Comparison of ENCODE assay signal across 14 mouse cellular contexts in genomic region chr1:58739529-58739928, GRCm38 (mm10). TPM values are rescaled to one million over a fixed set of nuclear protein-coding genes. Genes with fewer than 3 reads are reported as not detected.
DNase-seq lines count a peak whose midpoint lies in the region; ATAC-seq and TF ChIP-seq lines count a peak whose summit lies in the region.
"Had no signal": no experiment of that assay in that cellular context is flagged by ENCODE, and none has a peak within 500 bp of the region (broad histone marks: within the 10 kb centered on the region; RNA-seq: fewer than 3 reads in every experiment).

No protein-coding gene starts in this region.

- H3K4me1 ChIP-seq in hindbrain, postnatal 0 days (ENCODE audit: insufficient read depth, low read length): no peaks in the 10 kb centered on the region
- no peaks in the 10 kb centered on the region for H3K4me1 ChIP-seq in hindbrain, embryonic 16.5 days (ENCODE audit: control insufficient read depth, insufficient read depth, low read depth, low read length)
- H3K4me1 ChIP-seq in limb, embryonic 10.5 days: no peaks in the 10 kb centered on the region

- no peaks in the 10 kb centered on the region for H3K27me3 ChIP-seq in hindbrain, postnatal 0 days (ENCODE audit: insufficient read depth, low read length)
- no peaks in the 10 kb centered on the region for H3K27me3 ChIP-seq in hindbrain, embryonic 16.5 days (replicated peaks; ENCODE audit: control insufficient read depth, insufficient read depth, low read length)
- no peaks in the 10 kb centered on the region for H3K27me3 ChIP-seq in limb, embryonic 10.5 days (ENCODE audit: low read depth, poor library complexity, severe bottlenecking)

- H3K4me3 ChIP-seq in hindbrain, postnatal 0 days (ENCODE audit: low read length): no peak overlapping the region
- no peak overlapping the region for H3K4me3 ChIP-seq in hindbrain, embryonic 16.5 days (ENCODE audit: low read length)
- no peak overlapping the region for H3K4me3 ChIP-seq in limb, embryonic 10.5 days

- no peak overlapping the region for H3K27ac ChIP-seq in hindbrain, postnatal 0 days
- no peak overlapping the region for H3K27ac ChIP-seq in hindbrain, embryonic 16.5 days (ENCODE audit: low read depth, low read length)
- no peak overlapping the region for H3K27ac ChIP-seq in limb, embryonic 10.5 days

- no peak overlapping the region for H3K4me2 ChIP-seq in hindbrain, postnatal 0 days (ENCODE audit: low read depth, low read length)
- no peak overlapping the region for H3K4me2 ChIP-seq in hindbrain, embryonic 16.5 days (ENCODE audit: low read length)

- no peaks in the 10 kb centered on the region for H3K9me3 ChIP-seq in hindbrain, postnatal 0 days (ENCODE audit: low read length)
- no peaks in the 10 kb centered on the region for H3K9me3 ChIP-seq in hindbrain, embryonic 16.5 days (ENCODE audit: control insufficient read depth, low read length)
- no peaks in the 10 kb centered on the region for H3K9me3 ChIP-seq in limb, embryonic 10.5 days (replicated peaks)

- ATAC-seq in hindbrain, postnatal 0 days: peak; percentile 43; the same call in 1 of the 2 replicates
- ATAC-seq in hindbrain, embryonic 16.5 days: no peak

- no peak overlapping the region for H3K9ac ChIP-seq in hindbrain, postnatal 0 days (replicated peaks; ENCODE audit: low read length)
- H3K9ac ChIP-seq in hindbrain, embryonic 16.5 days (ENCODE audit: low read depth, low read length): no peak overlapping the region

- DNase-seq in hindbrain, postnatal 0 days (ENCODE audit: low spot score): no peak
- DNase-seq in cerebellum, postnatal 25 days: peak; percentile 67 to 78
- DNase-seq in layer of hippocampus, postnatal 10 days (ENCODE audit: low spot score in 2 of 2): peak; percentile 42 to 53
- peak; percentile 74 for DNase-seq in right cerebral cortex, postnatal 25 days
- DNase-seq in limb, embryonic 10.5 days (ENCODE audit: low spot score): no peak
- DNase-seq in kidney, adult 11 months: no peak
- DNase-seq in urinary bladder, postnatal 10 days (ENCODE audit: low spot score): no peak
- DNase-seq: gastrocnemius, postnatal 25 days; kidney, postnatal 10 days; retina, postnatal 1 day had no signal

- 84% methylated on average over 7 of the region's 7 CpGs for WGBS in hindbrain, postnatal 0 days
- WGBS in hindbrain, embryonic 16.5 days: 93% methylated on average over 7 of the region's 7 CpGs
- WGBS in limb, embryonic 10.5 days: 92% methylated on average over 7 of the region's 7 CpGs

- no peak for TF ChIP-seq CTCF in hindbrain, postnatal 0 days (IDR thresholded peaks at IDR 0.05; ENCODE audit: low read depth)

- peaks cover 8% of the 10 kb centered on the region; the same call in 1 of the 2 replicates for H3K36me3 ChIP-seq in hindbrain, postnatal 0 days (ENCODE audit: insufficient read depth, low read length)
- peaks cover 3% of the 10 kb centered on the region; the same call in 1 of the 2 replicates for H3K36me3 ChIP-seq in hindbrain, embryonic 16.5 days (ENCODE audit: control insufficient read depth, insufficient read depth, low read length)
- peaks cover 94% of the 10 kb centered on the region for H3K36me3 ChIP-seq in limb, embryonic 10.5 days

RNA-seq across cellular contexts. Expression of gene Cflar, which starts 28.2 kb away (rescaled TPM):
- total RNA-seq in hindbrain, postnatal 0 days (2014; rRNA removed): 17.6 and 24.4 TPM in 2 replicates
- 22.4 and 22.5 TPM in 2 replicates for polyA plus RNA-seq in hindbrain, postnatal 0 days (2015; fragmentation: Nextera tagmentation; extraction: Ambion mirVana)
- 16.3 and 16.8 TPM in 2 replicates for polyA plus RNA-seq in hindbrain, embryonic 16.5 days (2015; fragmentation: Nextera tagmentation; extraction: Ambion mirVana)
- total RNA-seq in layer of hippocampus, postnatal 10 days (2021): 10 to 100 TPM; 32.7 to 32.9 TPM
- 23.2 and 26.2 TPM in 2 replicates for polyA plus RNA-seq in limb, embryonic 10.5 days (2016; fragmentation: Nextera tagmentation; extraction: Ambion mirVana)

RNA-seq across cellular contexts. Expression of gene Als2cr12, which starts 43.7 kb away (rescaled TPM):
- total RNA-seq in hindbrain, postnatal 0 days (2014; rRNA removed): not detected in 2 replicates
- polyA plus RNA-seq in hindbrain, postnatal 0 days (2015; fragmentation: Nextera tagmentation; extraction: Ambion mirVana): 0.08 TPM in 1 of 2 replicates, not detected in the other
- not detected in 2 replicates for polyA plus RNA-seq in hindbrain, embryonic 16.5 days (2015; fragmentation: Nextera tagmentation; extraction: Ambion mirVana)
- under 1 TPM in 1 of 2 experiments, not detected in 1; 0.23 TPM for total RNA-seq in layer of hippocampus, postnatal 10 days (2021)
- not detected in 2 replicates for polyA plus RNA-seq in limb, embryonic 10.5 days (2016; fragmentation: Nextera tagmentation; extraction: Ambion mirVana)
- total RNA-seq: gastrocnemius, postnatal 25 days; hematopoietic stem cell, adult 5-6 weeks had no signal
- polyA plus RNA-seq: embryonic facial prominence, embryonic 11.5 days; liver, embryonic 16.5 days had no signal

RNA-seq across cellular contexts. Expression of gene Casp8, which starts 55.6 kb away (rescaled TPM):
- total RNA-seq in hindbrain, postnatal 0 days (2014; rRNA removed): 2.8 and 3.0 TPM in 2 replicates
- 5.0 and 5.4 TPM in 2 replicates for polyA plus RNA-seq in hindbrain, postnatal 0 days (2015; fragmentation: Nextera tagmentation; extraction: Ambion mirVana)
- 6.2 and 6.9 TPM in 2 replicates for polyA plus RNA-seq in hindbrain, embryonic 16.5 days (2015; fragmentation: Nextera tagmentation; extraction: Ambion mirVana)
- total RNA-seq in layer of hippocampus, postnatal 10 days (2021): 1 to 10 TPM; 4.9 to 5.3 TPM
- 12.7 and 18.3 TPM in 2 replicates for polyA plus RNA-seq in limb, embryonic 10.5 days (2016; fragmentation: Nextera tagmentation; extraction: Ambion mirVana)

Comparison
In these comparisons a context has a peak if more than half of its experiments do, and no peak if none do; other contexts are left out.
1. DNase-seq: peak in cerebellum, postnatal 25 days (2 of 2), layer of hippocampus, postnatal 10 days (2 of 2) and right cerebral cortex, postnatal 25 days (single experiment); none in hindbrain, postnatal 0 days (single experiment), limb, embryonic 10.5 days (single experiment), kidney, adult 11 months (single experiment) and urinary bladder, postnatal 10 days (single experiment).